Mouse (Mus musculus) spleen, adult 2 months (tissue): ENCODE measurements around the gene Tnfrsf22.

Source experiments
- CTCF ChIP-seq: fragments of 200-500 bp; IDR thresholded peaks from 2 replicates; pipeline ENCODE4 v1.5.1; 2011; ENCODE audit warnings: mild to moderate bottlenecking, inconsistent platforms; ENCODE audit not compliant: insufficient read depth, insufficient read length, insufficient replicate concordance; ENCODE audit errors: extremely low read depth
- POLR2A ChIP-seq: fragments of 200-500 bp; IDR thresholded peaks from 2 replicates; pipeline ENCODE4 v1.6.1; 2011; ENCODE audit warnings: low read depth, low read length, inconsistent platforms

GRCm38 (mm10) chr7:143663470-143663869 is 14.0 kb upstream of the Tnfrsf22 start:
- TF ChIP-seq CTCF (no peak), POLR2A (no peak)
